Mouse (Mus musculus) bone marrow, adult 2 months (tissue): Measurements from ENCODE around the gene Naxe. TPM values are rescaled to one million over a fixed set of nuclear protein-coding genes. Genes with fewer than 3 reads are reported as not detected.

Source experiments
- H3K27ac ChIP-seq: fragments of 200-500 bp; 2 replicates; pipeline ENCODE4 v1.5.1; 2012; ENCODE audit warnings: low read depth, mild to moderate bottlenecking, control low read depth, inconsistent platforms, low read length; ENCODE audit not compliant: control insufficient read depth, poor library complexity, insufficient read depth
- H3K4me1 ChIP-seq: fragments of 200-500 bp; 2 replicates; pipeline ENCODE4 v1.6.1; 2011; ENCODE audit warnings: low read length; ENCODE audit not compliant: control insufficient read depth, insufficient read depth
- H3K4me3 ChIP-seq: fragments of 200-500 bp; replicated peaks from 2 replicates; pipeline ENCODE3; 2011; ENCODE audit warnings: mild to moderate bottlenecking, low read depth, low read length, control low read depth; ENCODE audit not compliant: control insufficient read depth
- CTCF ChIP-seq: fragments of 200-500 bp; IDR thresholded peaks from 2 replicates; pipeline ENCODE4 v1.5.1; 2011; ENCODE audit warnings: low read length, control low read depth; ENCODE audit not compliant: control insufficient read depth, insufficient read depth
- POLR2A ChIP-seq: fragments of 200-500 bp; IDR thresholded peaks from 2 replicates; pipeline ENCODE4 v1.6.1; 2011; ENCODE audit warnings: low read depth, mild to moderate bottlenecking, control low read depth, low read length, borderline replicate concordance; ENCODE audit not compliant: control insufficient read depth
- WGBS: fragments of 180-500 bp; shearing (Covaris S2); methylation state at CpG from one replicate; pipeline ENCODE4 v1.1.7; 2018; 5-methylcytosine and 5-hydroxymethylcytosine counted together
- polyA plus RNA-seq: library from polyadenylated mRNA; stranded (reverse); fragments of >200 nt; gene quantifications from 2 replicates; pipeline ENCODE4 v1.2.4, GENCODE M21; 2011; ENCODE audit warnings: low replicate concordance; ENCODE audit not compliant: missing spikeins, insufficient read depth, insufficient read length

Naxe gene
- polyA plus RNA-seq, 1 experiment: 54.7 TPM

DNA sequence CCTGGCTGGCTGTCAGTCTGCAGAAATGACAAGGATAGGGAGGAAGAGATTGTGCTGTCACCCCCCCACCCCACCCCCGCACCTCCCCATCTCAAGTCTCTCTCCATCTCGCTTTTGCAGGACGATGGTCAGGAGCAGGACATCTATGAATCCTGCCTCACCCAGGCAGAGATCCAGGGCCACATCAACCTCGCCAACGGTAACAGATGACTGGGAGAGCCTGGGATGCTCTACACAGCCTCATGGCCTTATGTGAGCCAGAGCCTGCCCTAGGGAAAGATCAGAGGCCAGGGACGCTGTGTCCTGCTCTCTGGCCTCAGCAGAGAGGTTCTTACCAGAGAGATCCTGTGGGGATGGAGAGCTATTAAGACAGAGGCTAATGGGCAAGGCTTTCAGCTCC, 32.3 kb upstream of the Naxe start:
- WGBS: 93% methylated on average over 6 of the region's 6 CpGs

DNA sequence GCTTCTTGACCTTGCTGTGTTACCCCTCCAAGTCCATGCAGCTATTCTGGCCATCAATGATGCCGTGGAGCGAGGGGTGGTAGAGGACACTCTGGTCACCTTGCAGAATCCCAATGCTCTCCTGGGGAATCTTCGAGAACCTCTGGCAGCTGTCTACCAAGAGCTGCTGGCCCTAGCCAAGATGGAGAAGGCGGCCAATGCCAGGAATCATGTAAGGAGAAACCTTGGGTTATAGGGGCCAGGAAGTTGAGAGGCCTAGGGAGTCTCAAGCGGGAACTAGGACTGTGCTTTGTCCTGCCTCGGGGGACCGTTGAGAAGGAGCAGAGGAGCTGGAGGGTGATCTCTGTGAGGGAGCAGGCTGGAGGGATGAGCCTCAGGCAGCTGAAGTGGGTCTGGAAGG, 31.8 kb upstream of the Naxe start:
- Histone ChIP-seq H3K4me3 (no peak overlapping the region), H3K4me1 (no peaks in the 10 kb centered on the region), H3K27ac (no peak overlapping the region)
- TF ChIP-seq CTCF (no peak), POLR2A (no peak)
- WGBS: 91% methylated on average over 7 of the region's 7 CpGs

More for the DNA sequence above, 32.3 kb upstream of the Naxe start:
- no peak for TF ChIP-seq CTCF
- no peak for TF ChIP-seq POLR2A
- Histone ChIP-seq H3K4me1 (no peaks in the 10 kb centered on the region), H3K27ac (no peak overlapping the region), H3K4me3 (no peak overlapping the region)

DNA sequence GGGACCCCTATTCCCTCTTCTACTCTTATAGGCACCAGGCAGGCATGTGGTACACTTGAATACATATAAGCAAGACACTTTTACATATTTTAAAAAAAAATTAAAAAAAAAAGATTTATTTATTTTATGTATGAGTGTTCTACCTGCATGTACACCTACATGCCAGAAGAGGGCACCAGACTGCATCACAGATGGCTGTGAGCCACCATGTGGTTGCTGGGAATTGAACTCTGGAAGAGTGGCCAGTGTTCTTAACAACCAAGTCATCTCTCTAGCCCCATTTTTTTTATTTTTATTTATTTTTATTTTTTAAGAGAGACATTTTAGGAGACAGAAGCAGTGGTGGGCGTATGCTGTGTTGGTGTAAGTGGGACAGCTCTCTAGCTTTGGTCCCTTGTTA, 29.4 kb upstream of the Naxe start:
- TF ChIP-seq CTCF: peak; percentile 73
- TF ChIP-seq POLR2A: no peak
- H3K4me3 ChIP-seq: no peak overlapping the region
- H3K4me1 ChIP-seq: no peaks in the 10 kb centered on the region
- no peak overlapping the region for H3K27ac ChIP-seq
- WGBS: 86% methylated on average over 1 of the region's 1 CpGs

DNA sequence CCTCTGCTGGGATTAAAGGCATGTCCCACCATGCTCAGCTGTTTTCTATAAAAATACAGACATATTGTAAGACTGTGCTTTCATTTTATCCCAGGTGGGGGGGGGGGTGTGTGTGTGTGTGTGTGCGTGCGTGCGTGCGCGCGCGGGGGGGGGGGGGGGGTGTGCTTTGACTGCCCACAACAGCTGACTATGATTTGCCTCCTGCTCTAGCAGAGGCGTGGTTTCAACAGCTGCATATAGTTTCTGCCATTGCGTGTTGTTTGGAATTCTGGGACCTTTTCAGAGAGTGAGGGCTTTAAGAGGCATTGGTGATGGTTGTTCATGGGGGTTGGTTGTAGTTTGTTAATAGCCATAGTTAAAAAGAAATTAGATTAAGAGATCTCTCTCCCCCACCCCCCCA, 27.2 kb upstream of the Naxe start:
- 82% methylated on average over 9 of the region's 9 CpGs for WGBS
- H3K4me3 ChIP-seq: no peak overlapping the region
- TF ChIP-seq POLR2A: no peak
- TF ChIP-seq CTCF: no peak
- H3K27ac ChIP-seq: no peak overlapping the region
- H3K4me1 ChIP-seq: peaks cover 1% of the 10 kb centered on the region; the same call in 1 of the 2 replicates

DNA sequence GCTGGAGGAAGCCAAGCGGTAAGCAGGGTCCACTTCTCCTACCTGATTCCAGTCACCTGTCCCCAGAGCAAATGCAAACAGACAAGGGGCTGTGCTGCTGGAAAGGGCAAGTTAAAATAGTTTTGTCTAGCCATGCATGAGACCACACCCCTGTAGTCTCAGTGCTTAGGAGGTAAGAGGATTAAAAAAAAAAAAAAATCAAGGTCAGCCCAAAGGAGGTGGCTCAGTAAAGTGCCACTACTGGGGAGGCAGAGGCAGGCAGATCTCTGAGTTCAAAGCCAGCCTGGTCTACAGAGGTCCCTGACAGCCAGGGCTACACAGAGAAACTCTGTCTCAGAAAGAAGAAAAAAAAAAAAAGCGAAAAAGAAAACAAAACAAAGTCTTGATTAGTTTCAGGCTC, 25.7 kb upstream of the Naxe start:
- Histone ChIP-seq H3K4me3 (no peak overlapping the region), H3K27ac (no peak overlapping the region), H3K4me1 (peaks cover 1% of the 10 kb centered on the region; the same call in 1 of the 2 replicates)
- TF ChIP-seq CTCF (no peak), POLR2A (no peak)
- 93% methylated on average over 2 of the region's 2 CpGs for WGBS

DNA sequence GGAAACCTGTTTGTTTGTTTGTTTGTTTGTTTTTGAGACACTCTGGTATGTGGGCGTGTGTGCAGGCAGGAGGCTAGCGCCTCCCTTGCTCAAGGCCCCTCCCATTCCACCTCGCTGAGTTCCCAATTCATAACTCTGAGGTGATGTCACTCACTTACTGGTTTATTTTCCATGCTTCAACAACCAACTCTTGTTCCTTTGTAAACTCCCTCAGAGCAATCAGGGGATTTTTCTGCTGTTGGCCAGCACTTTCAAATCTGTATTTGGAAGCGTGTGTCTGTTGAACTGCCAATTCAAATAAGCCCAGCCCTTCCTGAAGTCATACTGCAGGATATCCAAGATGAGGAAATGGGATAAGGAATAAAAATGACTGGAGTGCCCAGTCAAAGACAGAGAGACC, 24.4 kb upstream of the Naxe start:
- H3K27ac ChIP-seq: no peak overlapping the region
- peak overlapping the region; percentile 70 for H3K4me3 ChIP-seq
- WGBS: 13% methylated on average over 4 of the region's 4 CpGs
- H3K4me1 ChIP-seq: peaks cover 1% of the 10 kb centered on the region; the same call in 1 of the 2 replicates
- no peak for TF ChIP-seq CTCF
- no peak for TF ChIP-seq POLR2A

DNA sequence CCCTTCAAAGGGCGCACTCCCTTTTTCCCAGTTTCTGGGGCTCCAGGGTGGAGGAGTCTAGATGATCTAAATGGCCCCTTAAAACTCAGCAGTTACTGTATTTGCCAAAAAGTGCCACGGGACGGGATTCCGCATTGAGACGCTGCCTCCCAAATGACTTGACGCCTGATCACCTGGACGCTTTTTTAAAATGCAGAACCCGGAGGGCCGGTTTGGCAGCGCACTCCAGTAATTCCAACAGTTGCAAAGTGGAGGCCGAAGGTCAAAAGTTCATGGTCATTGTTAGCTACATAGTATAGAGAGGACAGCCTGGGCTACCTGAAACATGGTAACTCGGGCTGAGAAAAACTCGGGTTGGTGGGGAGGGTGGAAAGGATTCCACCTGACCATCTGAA, 23.9 kb upstream of the Naxe start:
- WGBS: under 1% methylated on average over 13 of the region's 13 CpGs
- Histone ChIP-seq H3K4me3 (peak overlapping the region; percentile 70), H3K27ac (no peak overlapping the region)

DNA sequence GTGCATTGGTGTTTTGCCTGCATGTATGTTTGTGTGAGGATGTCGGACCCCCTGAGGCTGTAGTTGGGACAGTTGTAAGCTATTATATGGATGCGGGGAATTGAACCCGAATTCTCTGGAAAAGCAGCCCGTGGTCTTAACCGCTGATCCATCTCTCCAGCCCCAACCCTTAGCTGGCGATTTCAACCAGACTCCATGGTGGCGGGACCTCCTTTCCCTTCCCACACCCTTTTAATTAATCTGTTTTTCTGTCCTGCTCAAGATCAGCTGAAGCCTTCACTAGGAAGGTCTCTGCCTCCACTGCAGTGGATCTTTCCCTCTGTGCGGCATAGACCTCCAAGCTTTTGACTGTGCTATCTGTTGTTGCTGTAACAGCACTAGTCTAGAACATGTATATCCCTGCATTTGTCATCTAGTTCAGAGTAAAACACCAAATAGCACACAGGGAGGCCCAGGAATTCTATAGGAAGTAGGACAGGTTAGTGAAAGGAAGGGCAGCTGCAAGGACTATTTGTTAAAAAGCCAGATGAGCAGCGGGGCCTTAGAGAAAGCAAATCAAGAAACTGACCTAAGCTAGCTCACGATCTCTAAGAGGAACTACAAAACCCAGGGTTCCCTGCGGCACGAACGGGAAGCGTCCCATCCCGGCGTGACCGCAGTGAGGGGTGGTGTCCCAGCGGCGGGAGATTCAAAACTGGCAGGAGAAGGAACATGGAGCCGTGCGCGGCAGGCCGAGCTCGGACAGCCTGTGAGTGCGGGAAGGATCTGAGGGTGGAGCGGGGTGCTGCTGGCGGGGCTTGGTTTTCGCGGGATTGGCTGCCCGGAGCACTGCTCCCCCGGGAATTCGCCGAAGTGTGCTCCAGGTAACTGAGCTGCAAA, 23.3 kb upstream of the Naxe start, which contains the start of gene Iqgap3:
Gene Iqgap3 (plus strand): TSS at position 627 of the 879 bp plus-strand sequence.
- Histone ChIP-seq H3K27ac (no peak within 1 kb of the TSS), H3K4me1 (peaks cover 1% of the 10 kb centered on the region; the same call in 1 of the 2 replicates), H3K4me3 (peak within 1 kb of the TSS; percentile 70)
- WGBS: 20% methylated on average over 33 of the region's 33 CpGs
- TF ChIP-seq CTCF (no peak), POLR2A (peak; percentile 45; the same call in 1 of the 2 replicates)

More for the DNA sequence above, 23.9 kb upstream of the Naxe start:
- no peak for TF ChIP-seq POLR2A
- TF ChIP-seq CTCF: no peak
- peaks cover 1% of the 10 kb centered on the region; the same call in 1 of the 2 replicates for H3K4me1 ChIP-seq

DNA sequence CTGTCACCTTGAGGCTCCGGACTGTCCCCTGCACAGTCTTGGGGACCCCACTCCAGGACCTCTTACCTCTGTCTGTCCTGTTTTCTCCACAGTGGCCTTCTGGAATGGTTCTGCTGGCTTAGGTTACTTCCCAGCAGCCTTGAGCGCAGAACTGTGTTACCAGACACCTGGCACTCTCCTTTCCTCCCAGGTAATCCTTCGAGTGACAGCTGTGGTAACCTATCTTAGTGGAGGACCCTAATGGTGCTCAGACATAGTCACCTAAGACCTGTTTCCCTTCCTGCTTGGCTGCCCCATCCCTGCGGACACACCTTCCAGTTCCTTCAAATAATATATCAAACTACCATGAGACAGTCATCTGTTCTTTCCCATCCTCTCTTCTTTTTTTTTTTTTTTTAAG, 19.9 kb upstream of the Naxe start, which contains the start of gene Ttc24:
Gene Ttc24 (minus strand): TSS at position 101 of the 400 bp plus-strand sequence.
- H3K4me1 ChIP-seq: peaks cover 1% of the 10 kb centered on the region; the same call in 1 of the 2 replicates
- TF ChIP-seq CTCF (no peak), POLR2A (no peak)
- H3K27ac ChIP-seq: peak within 1 kb of the TSS; percentile 53; the same call in 1 of the 2 replicates
- 75% methylated on average over 4 of the region's 4 CpGs for WGBS
- no peak within 1 kb of the TSS for H3K4me3 ChIP-seq
